Mouse (Mus musculus): Measurements from ENCODE around the gene Uhrf1bp1l. TPM values are rescaled to one million over a fixed set of nuclear protein-coding genes. Genes with fewer than 3 reads are reported as not detected.

Uhrf1bp1l gene
- polyA plus RNA-seq, 1 experiment from 2014 or later, result 22.5 TPM

DNA sequence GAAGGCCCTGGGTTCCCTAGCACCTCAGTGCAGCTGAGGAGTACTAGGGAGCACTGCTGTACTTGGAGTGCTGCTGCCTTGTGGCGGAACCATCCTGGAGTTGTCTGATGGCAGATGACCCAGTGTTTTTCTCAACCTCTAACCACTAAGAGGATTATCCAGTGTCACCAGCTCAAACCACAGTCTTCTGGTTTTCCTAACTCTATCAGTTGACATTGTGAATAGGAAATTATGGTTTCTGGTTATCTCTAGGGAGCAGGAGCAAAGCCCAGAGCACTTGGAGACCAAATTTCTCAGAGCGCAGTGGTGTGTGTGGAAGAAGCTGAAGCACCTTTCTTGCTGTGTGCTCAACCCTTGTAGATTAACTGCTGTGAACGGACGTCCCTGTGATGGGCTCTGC lies 47.1 kb downstream of the Uhrf1bp1l start:
- H3K4me1 ChIP-seq (ENCODE audit: control insufficient read depth, insufficient read depth, low read length), result no peaks in the 10 kb centered on the region
- 0 out of 2 replicates have a peak, but pooled peaks cover 4% of the 10 kb centered on the region for H3K36me3 ChIP-seq (ENCODE audit: control insufficient read depth, insufficient read depth, low read length)
- no peak for ATAC-seq (ENCODE audit: insufficient read depth, low FRiP score)
- no peaks in the 10 kb centered on the region for H3K9me3 ChIP-seq (replicated peaks; ENCODE audit: control insufficient read depth, low read length)
- H3K27ac ChIP-seq (ENCODE audit: low read length), result no peak overlapping the region
- WGBS, result 84% methylated on average over 4 of the region's 4 CpGs
- H3K27me3 ChIP-seq (ENCODE audit: control insufficient read depth, insufficient read depth, low read length), result no peaks in the 10 kb centered on the region
- H3K9ac ChIP-seq (ENCODE audit: low read length), result no peak overlapping the region
- no peak overlapping the region for H3K4me2 ChIP-seq (ENCODE audit: low read depth, low read length)
- H3K4me3 ChIP-seq (replicated peaks; ENCODE audit: low read length), result no peak overlapping the region

DNA sequence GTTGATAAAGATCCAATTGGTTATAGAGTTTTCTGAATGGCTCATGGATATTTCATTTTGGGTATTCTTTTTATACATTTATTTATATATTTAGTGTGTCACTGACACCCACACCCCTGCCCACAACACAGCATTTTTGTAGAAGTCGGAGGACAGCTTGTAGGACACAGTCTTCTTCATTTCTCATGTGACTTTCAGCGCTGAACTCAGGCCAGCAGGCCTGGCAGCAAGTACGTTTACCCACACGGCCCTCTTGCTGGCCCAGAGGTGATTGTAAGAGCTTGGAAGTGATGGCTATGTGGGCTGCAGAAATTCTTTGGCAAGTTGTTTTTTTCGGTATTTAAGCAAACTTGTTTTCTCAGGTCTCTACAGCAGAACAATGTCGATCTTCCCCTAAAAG lies 49.3 kb downstream of the Uhrf1bp1l start:
- Histone ChIP-seq H3K9ac (ENCODE audit: low read length) (no peak overlapping the region), H3K4me2 (ENCODE audit: low read depth, low read length) (no peak overlapping the region), H3K36me3 (ENCODE audit: control insufficient read depth, insufficient read depth, low read length) (0 out of 2 replicates have a peak, but pooled peaks cover 4% of the 10 kb centered on the region), H3K27ac (ENCODE audit: low read length) (no peak overlapping the region), H3K9me3 (replicated peaks; ENCODE audit: control insufficient read depth, low read length) (no peaks in the 10 kb centered on the region), H3K4me3 (replicated peaks; ENCODE audit: low read length) (no peak overlapping the region), H3K27me3 (ENCODE audit: control insufficient read depth, insufficient read depth, low read length) (no peaks in the 10 kb centered on the region), H3K4me1 (ENCODE audit: control insufficient read depth, insufficient read depth, low read length) (no peaks in the 10 kb centered on the region)
- no peak for ATAC-seq (ENCODE audit: insufficient read depth, low FRiP score)
- WGBS, result 81% methylated on average over 6 of the region's 6 CpGs

DNA sequence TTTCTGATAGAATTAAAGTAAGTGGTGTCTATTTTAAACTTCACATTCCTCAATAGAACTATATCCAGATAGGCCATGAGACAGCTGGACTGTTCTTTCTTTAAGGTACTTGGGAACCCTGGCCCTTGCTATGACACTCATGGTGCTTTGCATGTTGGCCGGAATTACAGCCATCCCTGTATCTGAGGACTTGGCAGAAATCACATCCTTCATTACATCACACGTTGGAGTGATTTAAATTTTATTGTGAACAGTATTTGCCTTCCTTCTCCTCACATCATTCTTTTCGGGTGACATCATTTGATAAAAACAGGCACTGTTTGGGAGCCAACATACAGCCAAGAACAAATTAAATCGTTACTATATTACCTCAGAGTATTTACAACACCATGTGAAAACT lies 74.4 kb downstream of the Uhrf1bp1l start:
- H3K27me3 ChIP-seq (ENCODE audit: control insufficient read depth, insufficient read depth, low read length), result no peaks in the 10 kb centered on the region
- H3K27ac ChIP-seq (ENCODE audit: low read length), result no peak overlapping the region
- H3K9me3 ChIP-seq (replicated peaks; ENCODE audit: control insufficient read depth, low read length), result no peaks in the 10 kb centered on the region
- no peak for ATAC-seq (ENCODE audit: insufficient read depth, low FRiP score)
- 0 out of 2 replicates have a peak, but pooled peaks cover 5% of the 10 kb centered on the region for H3K36me3 ChIP-seq (ENCODE audit: control insufficient read depth, insufficient read depth, low read length)
- H3K9ac ChIP-seq (ENCODE audit: low read length), result no peak overlapping the region
- 72% methylated on average over 4 of the region's 4 CpGs for WGBS
- no peak overlapping the region for H3K4me3 ChIP-seq (replicated peaks; ENCODE audit: low read length)
- no peaks in the 10 kb centered on the region for H3K4me1 ChIP-seq (ENCODE audit: control insufficient read depth, insufficient read depth, low read length)
- no peak overlapping the region for H3K4me2 ChIP-seq (ENCODE audit: low read depth, low read length)

DNA sequence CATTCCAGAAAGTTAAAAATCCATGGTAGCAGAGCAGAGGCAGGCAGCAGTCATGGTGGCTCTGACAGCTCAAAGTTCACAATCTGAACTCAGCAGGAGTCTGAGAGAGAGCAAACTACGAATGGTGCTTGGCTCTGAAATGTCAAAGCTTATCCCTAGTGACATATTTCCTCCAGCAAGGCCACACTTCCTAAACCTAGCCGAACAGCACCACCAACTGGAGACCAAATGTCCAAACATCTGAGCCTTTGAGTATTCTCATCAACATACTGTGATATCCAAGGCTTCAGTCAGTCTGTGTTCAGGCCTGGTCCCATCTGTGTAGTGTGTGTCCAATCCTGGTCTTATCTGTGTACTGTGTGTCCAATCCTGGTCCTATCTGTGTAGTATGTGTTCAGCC lies 79.1 kb downstream of the Uhrf1bp1l start:
- H3K27me3 ChIP-seq (ENCODE audit: control insufficient read depth, insufficient read depth, low read length), result no peaks in the 10 kb centered on the region
- no peak overlapping the region for H3K4me2 ChIP-seq (ENCODE audit: low read depth, low read length)
- H3K4me3 ChIP-seq (replicated peaks; ENCODE audit: low read length), result no peak overlapping the region
- H3K27ac ChIP-seq (ENCODE audit: low read length), result no peak overlapping the region
- H3K9ac ChIP-seq (ENCODE audit: low read length), result no peak overlapping the region
- WGBS, result 29% methylated on average over 2 of the region's 2 CpGs
- H3K4me1 ChIP-seq (ENCODE audit: control insufficient read depth, insufficient read depth, low read length), result no peaks in the 10 kb centered on the region
- ATAC-seq (ENCODE audit: insufficient read depth, low FRiP score), result no peak
- no peaks in the 10 kb centered on the region for H3K9me3 ChIP-seq (replicated peaks; ENCODE audit: control insufficient read depth, low read length)
- H3K36me3 ChIP-seq (ENCODE audit: control insufficient read depth, insufficient read depth, low read length), result no peaks in the 10 kb centered on the region

DNA sequence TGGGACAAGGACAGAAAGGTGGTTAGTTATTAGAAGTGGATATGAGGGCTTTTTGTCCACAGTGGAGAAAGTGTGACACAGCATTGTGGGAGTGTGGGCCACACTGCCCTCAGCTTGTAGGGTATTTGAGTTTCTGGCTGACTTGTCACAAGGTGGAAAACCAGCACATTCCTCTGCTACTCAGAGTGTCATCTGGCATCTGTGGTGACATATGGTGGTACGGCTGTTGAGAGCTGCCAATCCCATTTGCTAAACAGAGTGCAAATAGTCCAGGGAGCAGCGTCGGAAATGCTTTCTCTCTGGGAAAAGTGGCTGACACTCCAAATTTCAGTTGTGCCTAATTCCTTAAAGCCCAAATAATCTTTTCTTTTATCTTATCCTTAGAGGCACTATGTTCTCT lies 82.1 kb downstream of the Uhrf1bp1l start:
- ATAC-seq (ENCODE audit: insufficient read depth, low FRiP score), result no peak
- H3K36me3 ChIP-seq (ENCODE audit: control insufficient read depth, insufficient read depth, low read length), result no peaks in the 10 kb centered on the region

DNA sequence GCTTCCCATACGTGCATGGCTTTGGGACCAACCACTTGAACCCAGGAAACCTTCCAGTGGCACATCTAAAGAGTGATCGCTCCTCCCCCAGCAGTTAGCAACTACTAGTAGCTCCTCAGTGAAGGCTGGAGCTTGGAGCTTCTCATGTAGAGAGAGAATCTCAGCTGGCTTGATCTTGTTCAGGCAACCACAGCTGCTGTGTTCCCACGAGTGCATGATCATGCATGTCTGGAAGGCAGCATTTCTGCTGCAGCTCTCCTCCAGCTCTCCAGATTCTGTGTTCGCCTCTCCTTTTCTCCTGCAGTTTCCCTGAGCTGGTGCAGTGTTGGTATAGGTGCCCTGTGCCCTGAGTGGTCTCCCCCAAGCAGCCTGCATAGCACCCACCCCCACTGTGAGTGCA lies 87.5 kb downstream of the Uhrf1bp1l start:
- H3K4me2 ChIP-seq (ENCODE audit: low read depth, low read length), result no peak overlapping the region
- no peaks in the 10 kb centered on the region for H3K36me3 ChIP-seq (ENCODE audit: control insufficient read depth, insufficient read depth, low read length)
- ATAC-seq (ENCODE audit: insufficient read depth, low FRiP score), result no peak
- H3K9ac ChIP-seq (ENCODE audit: low read length), result no peak overlapping the region
- H3K4me3 ChIP-seq (replicated peaks; ENCODE audit: low read length), result no peak overlapping the region
- no peaks in the 10 kb centered on the region for H3K4me1 ChIP-seq (ENCODE audit: control insufficient read depth, insufficient read depth, low read length)
- no peaks in the 10 kb centered on the region for H3K27me3 ChIP-seq (ENCODE audit: control insufficient read depth, insufficient read depth, low read length)
- 64% methylated on average over 4 of the region's 4 CpGs for WGBS
- no peaks in the 10 kb centered on the region for H3K9me3 ChIP-seq (replicated peaks; ENCODE audit: control insufficient read depth, low read length)
- H3K27ac ChIP-seq (ENCODE audit: low read length), result no peak overlapping the region

More for the DNA sequence above, 82.1 kb downstream of the Uhrf1bp1l start:
- H3K4me2 ChIP-seq (ENCODE audit: low read depth, low read length), result no peak overlapping the region
- no peak overlapping the region for H3K4me3 ChIP-seq (replicated peaks; ENCODE audit: low read length)
- no peak overlapping the region for H3K9ac ChIP-seq (ENCODE audit: low read length)
- WGBS, result 59% methylated on average over 3 of the region's 3 CpGs
- H3K9me3 ChIP-seq (replicated peaks; ENCODE audit: control insufficient read depth, low read length), result no peaks in the 10 kb centered on the region
- H3K4me1 ChIP-seq (ENCODE audit: control insufficient read depth, insufficient read depth, low read length), result no peaks in the 10 kb centered on the region
- H3K27ac ChIP-seq (ENCODE audit: low read length), result no peak overlapping the region
- H3K27me3 ChIP-seq (ENCODE audit: control insufficient read depth, insufficient read depth, low read length), result no peaks in the 10 kb centered on the region

DNA sequence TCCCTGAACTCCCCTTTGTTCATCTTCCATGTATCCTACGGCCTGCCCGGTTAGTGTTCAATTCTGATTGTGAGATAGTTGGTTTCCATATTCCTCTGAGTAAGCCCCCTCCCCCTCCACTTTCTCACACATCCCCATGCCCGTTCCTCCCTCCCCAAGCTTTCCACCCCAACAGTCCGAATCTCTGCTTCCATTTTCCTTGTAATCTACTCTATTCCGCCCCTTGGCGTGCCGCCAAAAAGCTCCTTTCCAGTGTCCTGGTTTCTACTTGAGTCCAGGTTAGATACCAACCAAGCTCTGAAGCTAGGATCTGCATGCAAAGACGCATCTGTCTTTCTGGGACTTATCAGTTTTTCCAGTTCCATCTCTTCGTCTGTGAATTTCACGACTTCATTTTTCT lies 88.4 kb downstream of the Uhrf1bp1l start:
- ATAC-seq (ENCODE audit: insufficient read depth, low FRiP score), result no peak
- 78% methylated on average over 10 of the region's 10 CpGs for WGBS
- Histone ChIP-seq H3K27me3 (ENCODE audit: control insufficient read depth, insufficient read depth, low read length) (no peaks in the 10 kb centered on the region), H3K4me2 (ENCODE audit: low read depth, low read length) (no peak overlapping the region), H3K4me3 (replicated peaks; ENCODE audit: low read length) (no peak overlapping the region), H3K36me3 (ENCODE audit: control insufficient read depth, insufficient read depth, low read length) (no peaks in the 10 kb centered on the region), H3K27ac (ENCODE audit: low read length) (no peak overlapping the region), H3K9ac (ENCODE audit: low read length) (no peak overlapping the region), H3K4me1 (ENCODE audit: control insufficient read depth, insufficient read depth, low read length) (no peaks in the 10 kb centered on the region), H3K9me3 (replicated peaks; ENCODE audit: control insufficient read depth, low read length) (no peaks in the 10 kb centered on the region)

DNA sequence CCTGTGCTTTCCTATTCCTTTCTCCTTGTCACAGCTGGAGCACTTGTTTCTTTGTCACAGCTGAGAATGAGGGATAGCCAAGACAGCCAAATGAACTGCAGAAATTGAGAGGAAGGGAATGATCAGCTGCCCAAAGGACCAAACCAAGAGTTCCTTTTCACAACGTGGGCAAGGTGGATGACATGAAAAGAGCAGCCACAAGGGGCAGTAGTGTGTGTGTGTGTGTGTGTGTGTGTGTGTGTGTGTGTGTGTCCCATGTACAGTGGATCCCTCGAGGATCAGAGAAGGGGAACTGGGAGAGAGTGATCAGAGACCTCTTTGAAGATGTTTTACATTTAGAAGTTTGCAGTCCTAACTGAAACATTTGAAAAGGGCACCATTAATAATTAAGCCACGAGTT lies 92.7 kb downstream of the Uhrf1bp1l start:
- Histone ChIP-seq H3K27me3 (ENCODE audit: control insufficient read depth, insufficient read depth, low read length) (no peaks in the 10 kb centered on the region), H3K4me2 (ENCODE audit: low read depth, low read length) (no peak overlapping the region), H3K4me1 (ENCODE audit: control insufficient read depth, insufficient read depth, low read length) (no peaks in the 10 kb centered on the region), H3K9me3 (replicated peaks; ENCODE audit: control insufficient read depth, low read length) (no peaks in the 10 kb centered on the region), H3K4me3 (replicated peaks; ENCODE audit: low read length) (no peak overlapping the region), H3K36me3 (ENCODE audit: control insufficient read depth, insufficient read depth, low read length) (no peaks in the 10 kb centered on the region), H3K27ac (ENCODE audit: low read length) (no peak overlapping the region), H3K9ac (ENCODE audit: low read length) (no peak overlapping the region)
- no peak for ATAC-seq (ENCODE audit: insufficient read depth, low FRiP score)
- 40% methylated on average over 3 of the region's 3 CpGs for WGBS

DNA sequence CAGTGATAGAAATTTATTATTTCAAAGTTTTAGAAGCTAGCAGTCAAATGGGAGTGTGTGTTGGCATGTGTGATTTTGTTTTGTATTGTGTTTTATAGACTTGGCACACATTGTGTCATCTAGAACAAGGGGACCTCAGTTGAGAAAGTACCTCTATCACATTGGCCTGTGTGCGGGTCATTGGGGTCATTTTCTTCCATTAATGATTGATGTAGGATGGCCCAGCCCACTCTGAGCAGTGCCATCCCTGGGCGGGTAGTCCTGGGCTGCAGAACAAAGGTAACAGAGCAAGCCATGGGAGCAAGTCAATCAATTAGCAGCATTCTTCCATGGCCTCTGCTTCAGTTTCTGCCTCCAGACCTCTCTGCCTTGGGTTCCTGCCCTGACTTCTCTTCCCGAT lies 94.0 kb downstream of the Uhrf1bp1l start:
- Histone ChIP-seq H3K27me3 (ENCODE audit: control insufficient read depth, insufficient read depth, low read length) (no peaks in the 10 kb centered on the region), H3K4me3 (replicated peaks; ENCODE audit: low read length) (no peak overlapping the region), H3K9ac (ENCODE audit: low read length) (no peak overlapping the region), H3K4me2 (ENCODE audit: low read depth, low read length) (no peak overlapping the region), H3K27ac (ENCODE audit: low read length) (no peak overlapping the region), H3K36me3 (ENCODE audit: control insufficient read depth, insufficient read depth, low read length) (no peaks in the 10 kb centered on the region), H3K9me3 (replicated peaks; ENCODE audit: control insufficient read depth, low read length) (no peaks in the 10 kb centered on the region), H3K4me1 (ENCODE audit: control insufficient read depth, insufficient read depth, low read length) (no peaks in the 10 kb centered on the region)
- 70% methylated on average over 3 of the region's 3 CpGs for WGBS
- ATAC-seq (ENCODE audit: insufficient read depth, low FRiP score), result no peak

DNA sequence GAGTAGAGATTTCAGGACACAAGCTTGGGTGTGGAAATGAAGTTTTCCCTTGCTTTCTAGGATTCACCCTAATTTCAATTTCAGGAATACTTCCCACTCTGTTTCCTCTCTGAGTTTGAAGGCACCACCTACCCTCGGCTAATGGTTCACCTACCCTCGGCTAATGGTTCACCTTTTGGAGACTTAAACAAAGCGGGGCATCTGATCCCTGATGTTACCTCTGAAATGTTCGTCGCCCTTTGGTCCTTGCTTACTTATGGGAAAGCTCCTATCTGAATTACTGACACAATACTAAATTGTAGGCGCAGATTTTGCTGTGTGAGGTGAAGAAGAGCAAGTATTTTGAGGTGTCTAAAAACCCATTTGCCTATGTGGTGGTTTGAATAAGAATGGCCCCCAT lies 106.2 kb downstream of the Uhrf1bp1l start:
- no peak for ATAC-seq (ENCODE audit: insufficient read depth, low FRiP score)
- no peaks in the 10 kb centered on the region for H3K36me3 ChIP-seq (ENCODE audit: control insufficient read depth, insufficient read depth, low read length)
- H3K27ac ChIP-seq (ENCODE audit: low read length), result no peak overlapping the region
- H3K9me3 ChIP-seq (replicated peaks; ENCODE audit: control insufficient read depth, low read length), result no peaks in the 10 kb centered on the region
- H3K9ac ChIP-seq (ENCODE audit: low read length), result no peak overlapping the region
- H3K4me1 ChIP-seq (ENCODE audit: control insufficient read depth, insufficient read depth, low read length), result no peaks in the 10 kb centered on the region
- H3K4me2 ChIP-seq (ENCODE audit: low read depth, low read length), result no peak overlapping the region
- WGBS, result 85% methylated on average over 6 of the region's 6 CpGs
- no peaks in the 10 kb centered on the region for H3K27me3 ChIP-seq (ENCODE audit: control insufficient read depth, insufficient read depth, low read length)
- H3K4me3 ChIP-seq (replicated peaks; ENCODE audit: low read length), result no peak overlapping the region
